18 mouse cellular contexts compared by ENCODE assay signal in the genomic region with DNA sequence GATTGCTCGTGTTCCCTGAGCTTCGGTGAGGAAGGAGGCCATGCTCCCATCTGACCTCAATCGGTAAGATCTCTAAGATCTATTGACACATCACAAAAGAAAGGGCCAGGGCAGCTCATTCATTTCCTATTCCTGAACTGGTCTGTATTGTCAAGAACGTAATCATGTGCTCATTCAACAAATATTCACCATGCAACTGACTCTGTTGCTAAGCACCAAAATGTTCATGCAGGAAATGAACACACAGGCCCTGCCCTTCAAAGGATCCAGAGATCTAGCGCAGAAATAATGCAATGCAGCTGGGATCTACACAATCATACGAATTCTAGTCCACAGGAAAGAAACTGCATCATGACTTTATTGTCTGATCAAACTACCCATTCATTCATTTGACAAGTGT.
DNase-seq lines count a peak whose midpoint lies in the region; ATAC-seq and TF ChIP-seq lines count a peak whose summit lies in the region.
"Had no signal": no experiment of that assay in that cellular context is flagged by ENCODE, and none has a peak within 500 bp of the region (broad histone marks: within the 10 kb centered on the region; RNA-seq: fewer than 3 reads in every experiment).

No protein-coding gene starts in this region.

- H3K9ac ChIP-seq in forebrain, embryonic 14.5 days (ENCODE audit: low read length) = no peak overlapping the region
- no peak overlapping the region for H3K9ac ChIP-seq in forebrain, embryonic 12.5 days
- H3K9ac ChIP-seq in lung, postnatal 0 days (replicated peaks; ENCODE audit: low read depth) = no peak overlapping the region
- no peak overlapping the region for H3K9ac ChIP-seq in limb, embryonic 11.5 days (ENCODE audit: low read length)
- no peak overlapping the region for H3K9ac ChIP-seq in stomach, embryonic 15.5 days
- H3K9ac ChIP-seq: heart, embryonic 13.5 days; limb, embryonic 12.5 days; liver, embryonic 15.5 days had no signal

- 28% methylated on average over 6 of the region's 6 CpGs for WGBS in forebrain, embryonic 14.5 days
- WGBS in forebrain, embryonic 12.5 days = 26% methylated on average over 6 of the region's 6 CpGs
- WGBS in lung, postnatal 0 days = 18% methylated on average over 6 of the region's 6 CpGs
- WGBS in limb, embryonic 11.5 days = 13% methylated on average over 6 of the region's 6 CpGs
- 22% methylated on average over 6 of the region's 6 CpGs for WGBS in stomach, embryonic 15.5 days

- no peak for TF ChIP-seq EP300 in lung, postnatal 0 days (IDR thresholded peaks at IDR 0.05)

- H3K4me2 ChIP-seq in forebrain, embryonic 14.5 days (ENCODE audit: low read length) = no peak overlapping the region
- no peak overlapping the region for H3K4me2 ChIP-seq in forebrain, embryonic 12.5 days
- H3K4me2 ChIP-seq in lung, postnatal 0 days (replicated peaks; ENCODE audit: low read depth, low read length) = no peak overlapping the region
- no peak overlapping the region for H3K4me2 ChIP-seq in limb, embryonic 11.5 days (ENCODE audit: low read depth, severe bottlenecking)
- H3K4me2 ChIP-seq in stomach, embryonic 15.5 days = no peak overlapping the region
- H3K4me2 ChIP-seq: heart, embryonic 13.5 days; limb, embryonic 12.5 days; liver, embryonic 15.5 days had no signal

- no peaks in the 10 kb centered on the region for H3K9me3 ChIP-seq in forebrain, embryonic 14.5 days (replicated peaks; ENCODE audit: control insufficient read depth, low read length)
- no peaks in the 10 kb centered on the region for H3K9me3 ChIP-seq in forebrain, embryonic 12.5 days
- H3K9me3 ChIP-seq in lung, postnatal 0 days (ENCODE audit: low read length) = no peaks in the 10 kb centered on the region
- no peaks in the 10 kb centered on the region for H3K9me3 ChIP-seq in limb, embryonic 11.5 days (ENCODE audit: control insufficient read depth, low read length)
- no peaks in the 10 kb centered on the region for H3K9me3 ChIP-seq in stomach, embryonic 15.5 days
- H3K9me3 ChIP-seq: heart, embryonic 13.5 days; limb, embryonic 12.5 days; liver, embryonic 15.5 days had no signal

- TF ChIP-seq CTCF in lung, postnatal 0 days (IDR thresholded peaks at IDR 0.05) = no peak

- H3K4me1 ChIP-seq in forebrain, embryonic 14.5 days (ENCODE audit: control insufficient read depth, insufficient read depth, low read length) = peaks cover 3% of the 10 kb centered on the region; the same call in 1 of the 2 replicates
- no peaks in the 10 kb centered on the region for H3K4me1 ChIP-seq in forebrain, embryonic 12.5 days
- no peaks in the 10 kb centered on the region for H3K4me1 ChIP-seq in lung, postnatal 0 days (ENCODE audit: insufficient read depth, low read depth, low read length)
- H3K4me1 ChIP-seq in limb, embryonic 11.5 days (ENCODE audit: control insufficient read depth, insufficient read depth, low read length) = peaks cover 5% of the 10 kb centered on the region; the same call in 1 of the 2 replicates
- no peaks in the 10 kb centered on the region; the same call in 1 of the 2 replicates for H3K4me1 ChIP-seq in stomach, embryonic 15.5 days
- H3K4me1 ChIP-seq: liver, embryonic 15.5 days had no signal

- no peak overlapping the region for H3K27ac ChIP-seq in forebrain, embryonic 14.5 days (ENCODE audit: low read depth, low read length)
- H3K27ac ChIP-seq in forebrain, embryonic 12.5 days = no peak overlapping the region
- no peak overlapping the region for H3K27ac ChIP-seq in lung, postnatal 0 days (ENCODE audit: low read length)
- no peak overlapping the region for H3K27ac ChIP-seq in limb, embryonic 11.5 days (replicated peaks; ENCODE audit: low read depth, low read length)
- no peak overlapping the region for H3K27ac ChIP-seq in stomach, embryonic 15.5 days
- H3K27ac ChIP-seq: heart, embryonic 13.5 days; limb, embryonic 12.5 days; liver, embryonic 15.5 days had no signal

- H3K36me3 ChIP-seq in forebrain, embryonic 14.5 days (ENCODE audit: control insufficient read depth, insufficient read depth, low read length) = no peaks in the 10 kb centered on the region
- no peaks in the 10 kb centered on the region for H3K36me3 ChIP-seq in forebrain, embryonic 12.5 days (replicated peaks)
- H3K36me3 ChIP-seq in lung, postnatal 0 days (ENCODE audit: insufficient read depth, low read length) = no peaks in the 10 kb centered on the region
- no peaks in the 10 kb centered on the region for H3K36me3 ChIP-seq in limb, embryonic 11.5 days (ENCODE audit: control insufficient read depth, insufficient read depth, low read length)
- no peaks in the 10 kb centered on the region for H3K36me3 ChIP-seq in stomach, embryonic 15.5 days
- H3K36me3 ChIP-seq: heart, embryonic 13.5 days; limb, embryonic 12.5 days; liver, embryonic 15.5 days had no signal

- H3K27me3 ChIP-seq in forebrain, embryonic 14.5 days (replicated peaks; ENCODE audit: control insufficient read depth, insufficient read depth, low read length) = no peaks in the 10 kb centered on the region
- no peaks in the 10 kb centered on the region for H3K27me3 ChIP-seq in forebrain, embryonic 12.5 days
- no peaks in the 10 kb centered on the region for H3K27me3 ChIP-seq in lung, postnatal 0 days (replicated peaks; ENCODE audit: insufficient read depth, low read length)
- H3K27me3 ChIP-seq in limb, embryonic 11.5 days (ENCODE audit: control insufficient read depth, insufficient read depth, low read length) = no peaks in the 10 kb centered on the region
- H3K27me3 ChIP-seq in stomach, embryonic 15.5 days (replicated peaks) = no peaks in the 10 kb centered on the region
- H3K27me3 ChIP-seq: heart, embryonic 13.5 days; limb, embryonic 12.5 days; liver, embryonic 15.5 days; Patski had no signal

- ATAC-seq in forebrain, embryonic 14.5 days = peak; percentile 32; the same call in 1 of the 2 replicates
- no peak for ATAC-seq in forebrain, embryonic 12.5 days (ENCODE audit: low FRiP score)
- ATAC-seq in lung, postnatal 0 days = peak; percentile 62
- ATAC-seq in limb, embryonic 11.5 days (ENCODE audit: insufficient number of reproducible peaks, low FRiP score, low TSS enrichment, low read depth) = 0 out of 2 replicates have a peak, but pooled peaks have one; percentile 45
- peak; percentile 53; the same call in 1 of the 2 replicates for ATAC-seq in stomach, embryonic 15.5 days (ENCODE audit: insufficient read depth, low FRiP score, low read depth)
- ATAC-seq in cerebellum, adult (ENCODE audit: insufficient number of reproducible peaks, low FRiP score, low TSS enrichment) = no peak
- ATAC-seq: Patski had no signal

- DNase-seq in forebrain, embryonic 14.5 days (ENCODE audit: low spot score) = no peak
- peak; percentile 36 for DNase-seq in lung, postnatal 0 days (ENCODE audit: low spot score)
- no peak for DNase-seq in lung, adult 18-20 months
- no peak for DNase-seq in limb, embryonic 11.5 days (ENCODE audit: low spot score)
- no peak for DNase-seq in right cerebral cortex, adult 18-20 months
- DNase-seq: cerebellum, adult 11-12 months; cerebellum, postnatal 36 days; kidney, adult 18-20 months; kidney, postnatal 25 days; right cerebral cortex, postnatal 25 days had no signal

- no peak overlapping the region for H3K4me3 ChIP-seq in forebrain, embryonic 14.5 days (ENCODE audit: low read depth, low read length)
- H3K4me3 ChIP-seq in forebrain, embryonic 12.5 days (replicated peaks) = no peak overlapping the region
- H3K4me3 ChIP-seq in lung, postnatal 0 days (ENCODE audit: low read depth, low read length) = no peak overlapping the region
- H3K4me3 ChIP-seq in limb, embryonic 11.5 days (ENCODE audit: low read depth, low read length) = no peak overlapping the region
- no peak overlapping the region for H3K4me3 ChIP-seq in stomach, embryonic 15.5 days (replicated peaks)
- H3K4me3 ChIP-seq: heart, embryonic 13.5 days; limb, embryonic 12.5 days; liver, embryonic 15.5 days; myocyte had no signal

Comparison
In these comparisons a context has a peak if more than half of its experiments do, and no peak if none do; other contexts are left out.
1. ATAC-seq: peak in forebrain, embryonic 14.5 days (single experiment), lung, postnatal 0 days (single experiment), limb, embryonic 11.5 days (single experiment) and stomach, embryonic 15.5 days (single experiment); none in forebrain, embryonic 12.5 days (single experiment) and cerebellum, adult (single experiment).